Mouse (Mus musculus): ENCODE measurements around the gene Chmp6.

DNA sequence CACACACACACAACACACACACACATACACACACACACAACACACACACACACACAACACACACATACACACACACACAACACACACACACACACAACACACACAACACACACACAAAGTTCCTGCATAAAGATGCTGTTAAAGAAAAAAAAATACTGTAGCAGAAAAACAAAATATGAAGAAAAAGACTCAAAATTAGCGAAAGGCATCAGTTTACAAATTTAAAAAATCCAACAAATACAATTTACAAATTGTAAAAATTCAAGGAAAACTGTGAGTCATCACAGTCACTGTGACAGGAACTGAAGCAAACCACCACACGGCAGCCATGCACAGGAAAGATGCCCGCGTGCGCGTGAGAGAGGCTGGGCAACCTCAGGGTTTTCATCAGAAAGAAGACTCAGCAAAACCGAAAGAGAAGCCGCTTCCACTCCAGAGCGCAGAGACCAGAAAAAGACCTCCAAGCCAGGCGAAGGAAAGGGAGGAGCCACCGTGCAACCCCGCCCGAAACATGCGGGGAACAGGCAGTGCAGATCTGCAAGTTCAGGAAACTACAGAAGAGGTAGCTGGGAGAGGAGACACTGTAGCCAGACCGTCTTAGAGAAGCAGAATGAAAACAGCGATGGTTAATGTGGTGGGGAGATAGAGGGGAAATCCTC is 14.9 kb downstream of the Chmp6 start:
- no peak for TF ChIP-seq CTCF (IDR thresholded peaks at IDR 0.05; ENCODE audit: low read depth)
- no peak for TF ChIP-seq EP300 (IDR thresholded peaks at IDR 0.05; ENCODE audit: low read depth)

Data from liver, embryonic 14.5 days (tissue).